Mouse (Mus musculus) right cerebral cortex, postnatal 36 days (tissue): Measurements from ENCODE around the gene Syne4.

ENCODE experiments used
- DNase-seq, 2 experiments: peaks; one replicate each; pipeline ENCODE4 v3.0.0; 2022; ENCODE audit warnings: low spot score in 2 of 2, mixed read lengths in 1 of 2

The Syne4 gene

DNA sequence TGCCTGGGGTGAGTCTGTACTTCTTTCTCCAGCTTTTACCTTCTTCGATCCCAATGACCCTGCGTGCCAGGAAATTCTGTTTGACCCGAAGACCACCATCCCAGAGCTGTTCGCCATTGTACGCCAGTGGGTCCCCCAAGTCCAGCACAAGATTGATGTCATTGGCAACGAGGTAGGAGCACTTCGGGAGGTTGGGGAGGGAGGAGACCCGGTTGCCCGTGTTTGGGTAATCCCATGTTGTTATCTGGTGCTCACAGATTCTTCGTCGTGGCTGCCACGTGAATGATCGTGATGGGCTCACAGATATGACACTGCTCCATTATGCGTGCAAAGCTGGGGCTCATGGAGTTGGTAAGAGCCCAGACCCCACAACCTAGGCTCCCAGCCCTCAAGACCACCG lies 17.8 kb upstream of the Syne4 start:
- no peak for DNase-seq

- no peak for DNase-seq
Measured at GRCm38 (mm10) chr7:30297266-30297665, 17.3 kb upstream of the Syne4 start.

- no peak for DNase-seq
Measured at GRCm38 (mm10) chr7:30300914-30301313, 13.7 kb upstream of the Syne4 start.

GRCm38 (mm10) chr7:30306083-30306779 lies 8.4 kb upstream of the Syne4 start:
- no peak for DNase-seq

DNA sequence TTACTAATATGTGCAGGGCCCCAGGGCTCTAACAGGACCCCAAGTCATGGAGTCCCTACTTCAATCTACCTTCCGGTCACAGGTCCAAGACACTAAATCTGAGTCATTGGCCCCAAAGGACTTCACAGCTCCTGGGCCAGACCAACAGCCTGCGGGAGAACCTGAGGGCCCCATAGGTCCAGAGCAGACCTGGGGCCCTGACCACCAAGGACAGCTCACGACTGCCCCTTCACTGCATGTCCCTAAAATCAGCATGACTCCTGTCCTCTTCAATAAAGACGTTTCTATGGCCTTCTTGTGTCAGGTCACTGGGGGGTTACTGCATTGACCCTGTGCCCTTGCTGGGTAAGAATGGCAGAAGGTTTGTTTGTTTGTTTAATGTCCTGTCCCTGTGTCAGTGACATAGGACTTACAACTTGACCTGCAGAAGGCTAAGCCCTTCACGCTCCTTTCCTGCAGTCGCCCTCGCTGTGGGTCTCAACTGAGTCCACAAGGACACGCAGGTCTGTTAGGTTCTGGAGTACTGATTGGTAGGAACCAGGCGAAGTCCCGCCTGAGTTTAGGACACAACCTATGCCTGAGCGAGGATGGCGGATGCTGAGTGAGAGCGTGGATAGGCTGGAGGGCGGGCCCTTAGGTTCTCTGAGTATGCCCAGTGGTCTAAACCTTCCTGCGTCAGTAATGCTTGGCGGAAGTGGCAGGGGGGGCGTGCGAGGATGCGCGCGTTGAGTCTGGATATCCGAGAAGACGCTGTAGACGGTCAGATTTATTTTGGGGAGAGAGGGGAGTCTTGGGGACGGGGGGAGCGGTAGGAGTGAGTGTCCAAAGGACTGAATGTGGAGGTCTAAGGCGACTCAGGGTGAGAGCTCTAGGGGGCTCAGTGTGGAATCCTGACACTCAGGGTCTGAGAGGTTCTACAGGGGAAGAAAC lies 6.3 kb upstream of the Syne4 start, which contains the start of gene Alkbh6:
Gene Alkbh6, plus strand, starts transcription at position 642 of the 930 bp plus-strand sequence.
- peak; percentile 96 to 98 for DNase-seq

GRCm38 (mm10) chr7:30309395-30310129 lies 5.0 kb upstream of the Syne4 start:
- DNase-seq: no peak

- DNase-seq: no peak
Measured at GRCm38 (mm10) chr7:30310136-30310535, 4.5 kb upstream of the Syne4 start.

DNA sequence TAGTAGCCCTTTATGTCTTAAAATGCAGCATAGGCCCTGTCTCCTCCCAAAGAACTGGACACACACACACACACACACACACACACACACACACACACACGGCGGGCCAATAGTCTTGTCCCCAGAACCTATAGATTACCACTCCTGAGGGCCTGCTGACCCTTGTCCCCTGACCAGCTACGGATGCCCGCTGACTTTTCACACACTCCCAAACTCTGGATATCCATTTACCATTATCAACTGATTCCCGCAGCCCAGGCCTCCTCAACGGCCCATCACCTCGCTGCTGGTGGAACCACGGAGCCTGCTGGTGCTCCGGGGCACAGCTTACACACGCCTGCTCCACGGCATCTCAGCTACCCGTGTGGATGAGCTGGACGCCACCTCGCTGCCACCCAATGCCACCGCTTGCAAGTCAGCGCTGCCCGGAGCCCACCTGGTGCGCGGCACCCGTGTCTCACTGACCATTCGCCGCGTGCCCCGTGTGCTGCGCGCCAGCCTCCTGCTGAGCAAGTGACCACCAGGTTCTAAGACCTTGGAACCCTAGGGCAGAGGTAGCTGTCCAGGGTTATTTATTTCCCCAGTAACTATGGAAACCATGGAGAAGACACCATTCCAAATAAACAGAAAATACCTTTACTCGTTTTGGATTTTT lies 814 bp upstream of the Syne4 start:
- DNase-seq: no peak

DNA sequence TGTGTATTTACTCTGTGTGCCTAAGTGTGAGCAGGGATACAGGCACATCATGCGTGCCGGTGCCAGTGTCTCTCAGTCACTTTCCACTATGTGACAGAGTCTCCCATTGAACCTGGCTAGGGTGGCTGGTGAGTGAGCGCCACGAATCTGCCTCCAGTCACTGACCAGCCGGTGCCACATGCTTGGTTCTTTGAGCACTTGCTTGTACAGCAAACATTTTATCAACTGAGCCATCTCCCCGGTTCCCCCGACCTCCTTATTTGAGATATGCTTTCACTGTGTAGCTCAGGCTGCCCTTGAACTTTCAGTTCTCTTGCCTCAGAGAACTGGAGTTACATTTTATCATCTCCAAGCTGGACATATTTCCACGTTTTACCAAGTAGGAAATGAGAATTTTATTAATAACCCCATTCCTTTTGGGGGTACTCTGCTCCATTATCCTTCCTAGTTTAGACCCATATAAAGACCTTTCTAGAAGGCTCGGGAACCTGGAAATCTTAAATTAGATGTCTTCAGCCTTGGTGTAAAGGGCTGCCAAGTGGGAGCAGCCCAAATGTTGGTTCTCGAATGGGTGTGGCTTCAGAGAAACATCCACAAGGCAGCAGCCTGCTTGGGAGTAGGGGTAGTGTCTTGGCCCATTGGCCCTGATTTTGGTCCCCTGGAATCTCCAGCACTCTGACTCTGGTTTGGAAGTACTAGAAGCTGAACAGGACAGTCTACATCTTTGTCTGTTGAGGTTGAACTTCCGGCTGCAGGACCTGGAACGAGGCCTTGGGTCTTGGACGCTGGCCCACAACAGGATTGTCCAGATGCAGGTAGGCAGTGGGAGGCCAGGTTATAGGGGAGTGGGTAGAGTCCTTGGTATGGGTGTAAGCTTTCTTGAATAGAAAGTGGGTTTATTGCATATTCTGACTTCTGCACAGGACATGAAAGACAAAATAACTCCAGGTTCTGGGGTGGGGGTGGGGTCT lies 1.2 kb downstream of the Syne4 start:
- DNase-seq: no peak

DNA sequence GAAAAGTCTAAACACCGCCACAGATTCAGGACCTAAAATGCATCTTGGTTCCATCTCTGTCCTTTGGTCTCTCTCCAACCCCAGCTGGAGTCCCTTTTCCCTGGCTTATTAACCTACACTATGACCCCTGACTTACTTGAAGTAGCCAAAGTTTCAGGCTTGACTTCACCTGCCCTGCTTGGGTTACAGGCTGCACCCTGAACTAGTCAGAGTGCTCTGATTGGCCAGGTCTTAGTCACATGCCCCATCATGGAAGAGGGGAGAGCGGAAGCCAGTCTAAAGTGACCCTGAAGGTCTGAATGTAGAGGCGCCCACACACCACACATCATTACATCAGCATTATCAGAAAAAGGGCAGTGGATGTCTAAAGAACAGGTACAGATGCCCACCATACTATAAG lies 3.5 kb downstream of the Syne4 start:
- DNase-seq: no peak

DNA sequence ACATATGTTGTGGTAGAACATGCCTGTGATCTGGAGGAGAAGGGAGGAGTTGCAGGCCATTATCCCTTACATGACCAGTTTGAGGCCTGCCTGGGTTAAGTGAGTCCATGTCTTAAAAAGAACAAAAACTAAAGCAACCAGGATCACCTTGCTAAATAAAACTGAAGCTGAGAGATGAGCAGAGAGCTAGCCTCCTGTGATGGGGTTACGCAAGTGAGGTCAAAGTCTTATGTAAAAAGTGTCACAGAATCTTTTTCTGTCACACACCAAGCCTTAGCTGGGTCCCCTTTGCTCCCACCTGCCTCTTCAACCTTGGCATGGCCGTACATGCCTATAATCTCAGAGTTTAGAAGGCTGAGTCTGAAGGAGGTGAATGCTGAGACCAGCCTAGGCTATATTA lies 6.3 kb downstream of the Syne4 start:
- DNase-seq: no peak

- peak; percentile 62 to 79 for DNase-seq
Measured at GRCm38 (mm10) chr7:30321539-30322284, 7.1 kb downstream of the Syne4 start, which contains the start of gene E130208F15Rik. TSS of gene E130208F15Rik (plus strand) at chr7:30321740.

DNA sequence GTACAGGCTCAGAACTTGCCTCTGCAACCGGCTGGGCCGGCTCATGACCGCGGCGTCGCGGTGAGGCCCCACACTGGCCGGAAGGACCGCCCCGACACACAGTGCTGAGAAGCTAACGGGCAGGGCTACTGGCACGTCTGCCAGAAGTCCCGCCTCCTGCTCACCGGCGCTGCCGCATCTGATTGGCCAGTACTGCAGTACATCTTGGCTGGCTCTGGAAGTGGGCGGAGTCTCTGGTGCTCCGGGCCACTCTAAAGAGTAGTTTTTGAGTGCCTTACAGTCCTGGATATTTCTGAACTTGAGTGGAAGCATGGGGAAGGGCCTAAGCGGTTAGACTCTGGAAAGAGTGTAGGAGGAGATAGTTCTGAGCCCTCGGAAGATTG lies 7.7 kb downstream of the Syne4 start:
- DNase-seq: peak; percentile 96 to 97

- DNase-seq: no peak
Measured at GRCm38 (mm10) chr7:30322865-30323264, 8.3 kb downstream of the Syne4 start.

DNA sequence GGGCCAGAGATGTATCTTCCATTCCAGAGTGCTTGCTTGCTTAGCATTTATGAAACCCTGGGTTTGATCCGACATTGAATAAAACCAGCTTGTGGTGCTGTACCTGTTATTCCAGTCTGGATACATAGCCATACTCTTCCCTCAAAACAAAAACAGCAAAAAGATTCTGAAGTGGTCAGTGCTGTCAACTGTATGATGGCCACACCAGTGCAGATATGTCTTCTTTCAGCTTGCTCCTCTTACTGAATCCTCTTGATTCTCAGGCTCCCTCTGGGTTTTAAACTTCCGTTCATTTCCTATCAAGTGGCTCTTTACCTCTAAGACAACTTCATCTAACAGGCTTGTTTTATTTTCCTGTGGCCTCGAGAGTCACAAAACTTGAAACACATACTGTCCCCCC lies 9.2 kb downstream of the Syne4 start, which contains the start of gene Sdhaf1:
Gene Sdhaf1, minus strand, starts transcription at position 101 of the 400 bp plus-strand sequence.
- no peak for DNase-seq

DNA sequence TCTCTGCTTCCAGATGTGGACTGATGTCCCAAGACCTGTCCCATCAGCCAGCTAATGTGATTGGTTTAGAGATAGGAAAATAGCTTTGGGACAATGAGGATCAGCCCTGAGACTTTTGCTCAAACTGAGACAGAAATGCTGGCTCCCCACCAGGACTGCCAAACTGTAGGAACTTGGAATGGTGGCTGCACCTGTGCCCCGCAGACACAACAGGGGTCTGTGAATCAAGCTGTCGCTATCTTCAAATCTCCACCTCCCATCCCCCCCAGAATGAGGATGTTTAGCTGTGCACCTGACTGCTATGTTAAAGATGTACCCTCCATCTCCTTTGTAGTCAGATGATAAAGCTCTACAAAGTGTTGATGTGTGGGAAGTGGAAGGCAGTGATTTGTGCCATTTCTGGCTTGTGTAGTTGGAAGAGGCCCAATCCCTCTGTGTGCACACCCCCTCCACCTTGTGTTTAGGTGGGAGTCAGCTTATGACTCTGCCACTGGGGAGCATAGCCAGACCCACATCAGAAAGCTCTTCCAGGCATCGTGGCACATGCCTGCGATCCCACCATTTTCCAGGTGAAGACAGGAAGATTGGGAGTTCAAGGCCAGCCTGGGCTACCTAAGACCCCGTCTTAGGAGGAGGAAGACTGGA lies 9.8 kb downstream of the Syne4 start:
- DNase-seq: peak; percentile 60 to 72

- no peak for DNase-seq
Measured at GRCm38 (mm10) chr7:30325364-30325763, 10.8 kb downstream of the Syne4 start.

GRCm38 (mm10) chr7:30326427-30326826 lies 11.8 kb downstream of the Syne4 start:
- DNase-seq: no peak

- DNase-seq: no peak
Measured at GRCm38 (mm10) chr7:30327140-30327539, 12.5 kb downstream of the Syne4 start.
